Mouse (Mus musculus): ENCODE data around the gene Cyp4f15. TPM values are rescaled to one million over a fixed set of nuclear protein-coding genes. Genes with fewer than 3 reads are reported as not detected.
"Not testable (repeated sequence)": the region's sequence is repeated elsewhere in the genome, so short reads cannot be mapped to it uniquely, and the experiment has no call there.

Cyp4f15 gene
- polyA plus RNA-seq, 1 experiment from 2014 or later = 0.27 TPM

GRCm38 (mm10) chr17:32673976-32674375, 11.5 kb upstream of the Cyp4f15 start:
- Histone ChIP-seq H3K4me2 (ENCODE audit: low read depth, low read length) (no peak overlapping the region), H3K36me3 (replicated peaks; ENCODE audit: control insufficient read depth, insufficient read depth, low read depth, low read length) (no peaks in the 10 kb centered on the region; the same call in 1 of the 2 replicates), H3K9ac (replicated peaks; ENCODE audit: low read length) (no peak overlapping the region), H3K9me3 (replicated peaks; ENCODE audit: control insufficient read depth, low read length) (no peaks in the 10 kb centered on the region), H3K27me3 (ENCODE audit: control insufficient read depth, insufficient read depth, low read length) (no peaks in the 10 kb centered on the region), H3K27ac (replicated peaks; ENCODE audit: low read depth, low read length) (no peak overlapping the region), H3K4me3 (ENCODE audit: low read depth, low read length) (no peak overlapping the region), H3K4me1 (ENCODE audit: control insufficient read depth, insufficient read depth, low read length) (no peaks in the 10 kb centered on the region)
- DNase-seq (ENCODE audit: low spot score) (peak; percentile 31), ATAC-seq (replicated peaks; ENCODE audit: insufficient number of reproducible peaks, low FRiP score, low TSS enrichment, low read depth) (no peak)
- WGBS = 63% methylated on average over 7 of the region's 7 CpGs

GRCm38 (mm10) chr17:32676040-32676635, 9.3 kb upstream of the Cyp4f15 start:
- Histone ChIP-seq H3K27ac (replicated peaks; ENCODE audit: low read depth, low read length) (no peak overlapping the region), H3K9me3 (replicated peaks; ENCODE audit: control insufficient read depth, low read length) (no peaks in the 10 kb centered on the region), H3K4me2 (ENCODE audit: low read depth, low read length) (no peak overlapping the region), H3K9ac (replicated peaks; ENCODE audit: low read length) (no peak overlapping the region), H3K27me3 (ENCODE audit: control insufficient read depth, insufficient read depth, low read length) (no peaks in the 10 kb centered on the region), H3K4me1 (ENCODE audit: control insufficient read depth, insufficient read depth, low read length) (no peaks in the 10 kb centered on the region), H3K4me3 (ENCODE audit: low read depth, low read length) (no peak overlapping the region), H3K36me3 (replicated peaks; ENCODE audit: control insufficient read depth, insufficient read depth, low read depth, low read length) (no peaks in the 10 kb centered on the region; the same call in 1 of the 2 replicates)
- 36% methylated on average over 21 of the region's 21 CpGs for WGBS
- ATAC-seq (replicated peaks; ENCODE audit: insufficient number of reproducible peaks, low FRiP score, low TSS enrichment, low read depth) = no peak
- DNase-seq (ENCODE audit: low spot score) = peak; percentile 26

GRCm38 (mm10) chr17:32680404-32680803, 5.0 kb upstream of the Cyp4f15 start:
- WGBS = 28% methylated on average over 2 of the region's 2 CpGs
- H3K9ac ChIP-seq (replicated peaks; ENCODE audit: low read length) = no peak overlapping the region
- peak; percentile 72 for DNase-seq (ENCODE audit: low spot score)
- no peak overlapping the region for H3K4me3 ChIP-seq (ENCODE audit: low read depth, low read length)
- H3K4me1 ChIP-seq (ENCODE audit: control insufficient read depth, insufficient read depth, low read length) = no peaks in the 10 kb centered on the region
- no peaks in the 10 kb centered on the region for H3K27me3 ChIP-seq (ENCODE audit: control insufficient read depth, insufficient read depth, low read length)
- H3K36me3 ChIP-seq (replicated peaks; ENCODE audit: control insufficient read depth, insufficient read depth, low read depth, low read length) = no peaks in the 10 kb centered on the region; the same call in 1 of the 2 replicates
- H3K4me2 ChIP-seq (ENCODE audit: low read depth, low read length) = no peak overlapping the region
- H3K27ac ChIP-seq (replicated peaks; ENCODE audit: low read depth, low read length) = no peak overlapping the region
- H3K9me3 ChIP-seq (replicated peaks; ENCODE audit: control insufficient read depth, low read length) = no peaks in the 10 kb centered on the region
- ATAC-seq (replicated peaks; ENCODE audit: insufficient number of reproducible peaks, low FRiP score, low TSS enrichment, low read depth) = no peak

GRCm38 (mm10) chr17:32686722-32687121, 1.3 kb downstream of the Cyp4f15 start:
- H3K27me3 ChIP-seq (ENCODE audit: control insufficient read depth, insufficient read depth, low read length) = no peaks in the 10 kb centered on the region
- H3K9me3 ChIP-seq (replicated peaks; ENCODE audit: control insufficient read depth, low read length) = no peaks in the 10 kb centered on the region
- 92% methylated on average over 5 of the region's 5 CpGs for WGBS
- H3K4me2 ChIP-seq (ENCODE audit: low read depth, low read length) = no peak overlapping the region
- no peak for DNase-seq (ENCODE audit: low spot score)
- H3K36me3 ChIP-seq (replicated peaks; ENCODE audit: control insufficient read depth, insufficient read depth, low read depth, low read length) = no peaks in the 10 kb centered on the region
- H3K9ac ChIP-seq (replicated peaks; ENCODE audit: low read length) = no peak overlapping the region
- ATAC-seq (replicated peaks; ENCODE audit: insufficient number of reproducible peaks, low FRiP score, low TSS enrichment, low read depth) = no peak
- no peak overlapping the region for H3K4me3 ChIP-seq (ENCODE audit: low read depth, low read length)
- H3K27ac ChIP-seq (replicated peaks; ENCODE audit: low read depth, low read length) = no peak overlapping the region
- H3K4me1 ChIP-seq (ENCODE audit: control insufficient read depth, insufficient read depth, low read length) = no peaks in the 10 kb centered on the region

- H3K27ac ChIP-seq (replicated peaks; ENCODE audit: low read depth, low read length) = no peak overlapping the region
- H3K9ac ChIP-seq (replicated peaks; ENCODE audit: low read length) = no peak overlapping the region
- no peak for DNase-seq (ENCODE audit: low spot score)
- H3K36me3 ChIP-seq (replicated peaks; ENCODE audit: control insufficient read depth, insufficient read depth, low read depth, low read length) = no peaks in the 10 kb centered on the region
- H3K4me3 ChIP-seq (ENCODE audit: low read depth, low read length) = no peak overlapping the region
- ATAC-seq (replicated peaks; ENCODE audit: insufficient number of reproducible peaks, low FRiP score, low TSS enrichment, low read depth) = no peak
- WGBS = 97% methylated on average over 1 of the region's 1 CpGs
- no peaks in the 10 kb centered on the region for H3K27me3 ChIP-seq (ENCODE audit: control insufficient read depth, insufficient read depth, low read length)
- no peaks in the 10 kb centered on the region for H3K4me1 ChIP-seq (ENCODE audit: control insufficient read depth, insufficient read depth, low read length)
- H3K4me2 ChIP-seq (ENCODE audit: low read depth, low read length) = no peak overlapping the region
- no peaks in the 10 kb centered on the region for H3K9me3 ChIP-seq (replicated peaks; ENCODE audit: control insufficient read depth, low read length)
Observed at GRCm38 (mm10) chr17:32690959-32691358, 5.5 kb downstream of the Cyp4f15 start.

- Histone ChIP-seq H3K9ac (replicated peaks; ENCODE audit: low read length) (no peak overlapping the region), H3K27me3 (ENCODE audit: control insufficient read depth, insufficient read depth, low read length) (no peaks in the 10 kb centered on the region), H3K4me1 (ENCODE audit: control insufficient read depth, insufficient read depth, low read length) (no peaks in the 10 kb centered on the region), H3K27ac (replicated peaks; ENCODE audit: low read depth, low read length) (no peak overlapping the region), H3K4me2 (ENCODE audit: low read depth, low read length) (no peak overlapping the region), H3K4me3 (ENCODE audit: low read depth, low read length) (no peak overlapping the region), H3K36me3 (replicated peaks; ENCODE audit: control insufficient read depth, insufficient read depth, low read depth, low read length) (no peaks in the 10 kb centered on the region), H3K9me3 (replicated peaks; ENCODE audit: control insufficient read depth, low read length) (no peaks in the 10 kb centered on the region)
- ATAC-seq (replicated peaks; ENCODE audit: insufficient number of reproducible peaks, low FRiP score, low TSS enrichment, low read depth) (no peak), DNase-seq (ENCODE audit: low spot score) (peak; percentile 18)
- 33% methylated on average over 22 of the region's 22 CpGs for WGBS
Observed at GRCm38 (mm10) chr17:32702826-32703225, 17.4 kb downstream of the Cyp4f15 start.

GRCm38 (mm10) chr17:32710541-32710940, 25.1 kb downstream of the Cyp4f15 start:
- H3K27ac ChIP-seq (replicated peaks; ENCODE audit: low read depth, low read length); H3K27me3 ChIP-seq (ENCODE audit: control insufficient read depth, insufficient read depth, low read length); ATAC-seq (replicated peaks; ENCODE audit: insufficient number of reproducible peaks, low FRiP score, low TSS enrichment, low read depth): not testable (repeated sequence)

GRCm38 (mm10) chr17:32722151-32722550, 36.7 kb downstream of the Cyp4f15 start:
- H3K4me1 ChIP-seq (ENCODE audit: control insufficient read depth, insufficient read depth, low read length); ATAC-seq (replicated peaks; ENCODE audit: insufficient number of reproducible peaks, low FRiP score, low TSS enrichment, low read depth); H3K27me3 ChIP-seq (ENCODE audit: control insufficient read depth, insufficient read depth, low read length); H3K9ac ChIP-seq (replicated peaks; ENCODE audit: low read length); DNase-seq (ENCODE audit: low spot score); H3K36me3 ChIP-seq (replicated peaks; ENCODE audit: control insufficient read depth, insufficient read depth, low read depth, low read length); H3K9me3 ChIP-seq (replicated peaks; ENCODE audit: control insufficient read depth, low read length); H3K27ac ChIP-seq (replicated peaks; ENCODE audit: low read depth, low read length); H3K4me3 ChIP-seq (ENCODE audit: low read depth, low read length); H3K4me2 ChIP-seq (ENCODE audit: low read depth, low read length): not testable (repeated sequence)
- 100% methylated on average over 1 of the region's 1 CpGs for WGBS

More at GRCm38 (mm10) chr17:32710541-32710940, 25.1 kb downstream of the Cyp4f15 start:
- H3K9ac ChIP-seq (replicated peaks; ENCODE audit: low read length); H3K4me3 ChIP-seq (ENCODE audit: low read depth, low read length); H3K4me2 ChIP-seq (ENCODE audit: low read depth, low read length); DNase-seq (ENCODE audit: low spot score); H3K9me3 ChIP-seq (replicated peaks; ENCODE audit: control insufficient read depth, low read length); H3K4me1 ChIP-seq (ENCODE audit: control insufficient read depth, insufficient read depth, low read length); H3K36me3 ChIP-seq (replicated peaks; ENCODE audit: control insufficient read depth, insufficient read depth, low read depth, low read length): not testable (repeated sequence)

Measured in embryonic facial prominence, embryonic 11.5 days (tissue).